Mouse (Mus musculus): ENCODE results near the gene Armh3.

- TF ChIP-seq CTCF (IDR thresholded peaks at IDR 0.05; ENCODE audit: low read depth): peak; percentile 55
- no peak for TF ChIP-seq EP300 (optimal IDR thresholded peaks at IDR 0.05)
These were observed 182.4 kb downstream of the Armh3 start, which contains the start of gene Kcnip2 for GRCm38 (mm10) chr19:45815831-45816405.
